Mouse (Mus musculus): ENCODE results near the gene Larp7. TPM values are rescaled to one million over a fixed set of nuclear protein-coding genes. Genes with fewer than 3 reads are reported as not detected.
A peak's percentile ranks its signal among the peaks of the same experiment; 100 is the strongest.

Larp7 gene
- 59.2 and 62.0 TPM in 2 replicates for polyA plus RNA-seq (2015; fragmentation: Nextera tagmentation; extraction: Ambion mirVana)

DNA sequence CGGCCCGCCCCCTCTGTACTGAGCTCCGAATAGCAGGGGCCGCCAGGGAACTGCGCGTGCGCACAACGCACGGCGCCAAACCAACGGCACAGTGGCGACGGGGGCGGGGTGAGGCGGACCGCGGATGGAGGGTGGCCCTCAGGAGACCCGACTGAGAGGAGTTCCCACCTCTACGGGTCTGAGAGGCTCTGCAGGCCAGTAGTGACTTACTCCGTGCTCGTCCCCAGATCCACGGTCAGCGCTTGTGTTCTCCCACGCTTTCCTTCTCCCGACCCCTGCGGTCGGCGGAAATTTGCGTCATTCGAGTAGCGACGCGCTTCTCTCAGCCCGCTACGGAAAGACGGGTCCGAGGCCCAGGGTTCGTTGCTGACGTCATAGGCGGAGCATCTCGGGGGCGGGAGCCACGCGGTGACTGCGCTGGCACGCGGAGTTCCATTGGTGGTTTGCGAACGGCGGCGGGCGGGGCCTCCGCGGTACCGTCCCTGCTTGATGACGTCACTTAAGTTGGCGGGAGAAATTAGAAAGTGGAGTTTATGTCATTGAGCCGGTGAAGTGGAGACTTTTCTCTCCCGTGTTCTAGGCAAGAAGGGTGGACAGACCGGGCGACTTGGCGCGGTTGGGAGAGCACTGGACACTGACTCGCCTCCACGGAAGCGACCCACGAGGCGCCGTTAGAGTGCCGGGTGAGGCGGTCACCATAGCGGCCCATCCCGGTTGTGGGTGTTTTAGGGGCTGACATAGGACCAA is at the start of gene Larp7, which contains the start of gene Zgrf1:
Gene Larp7, minus strand, starts transcription at position 377 of the 747 bp plus-strand sequence.
Gene Zgrf1, plus strand, starts transcription at position 517 of the 747 bp plus-strand sequence.
- no peaks in the 10 kb centered on the region for H3K27me3 ChIP-seq
- peak within 1 kb of the TSS; percentile 55 for H3K9ac ChIP-seq
- H3K27ac ChIP-seq, result peak within 1 kb of the TSS; percentile 95
- WGBS, result under 1% methylated on average over 71 of the region's 73 CpGs
- peaks cover 15% of the 10 kb centered on the region for H3K36me3 ChIP-seq
- H3K4me2 ChIP-seq, result peak within 1 kb of the TSS; percentile 59
- peak within 1 kb of the TSS; percentile 71 for H3K4me3 ChIP-seq
- peaks cover 8% of the 10 kb centered on the region; the same call in 1 of the 2 replicates for H3K4me1 ChIP-seq
- H3K9me3 ChIP-seq, result no peaks in the 10 kb centered on the region
- ATAC-seq (ENCODE audit: borderline replicate concordance, extremely low read depth, low FRiP score, low TSS enrichment), result peak; percentile 99

DNA sequence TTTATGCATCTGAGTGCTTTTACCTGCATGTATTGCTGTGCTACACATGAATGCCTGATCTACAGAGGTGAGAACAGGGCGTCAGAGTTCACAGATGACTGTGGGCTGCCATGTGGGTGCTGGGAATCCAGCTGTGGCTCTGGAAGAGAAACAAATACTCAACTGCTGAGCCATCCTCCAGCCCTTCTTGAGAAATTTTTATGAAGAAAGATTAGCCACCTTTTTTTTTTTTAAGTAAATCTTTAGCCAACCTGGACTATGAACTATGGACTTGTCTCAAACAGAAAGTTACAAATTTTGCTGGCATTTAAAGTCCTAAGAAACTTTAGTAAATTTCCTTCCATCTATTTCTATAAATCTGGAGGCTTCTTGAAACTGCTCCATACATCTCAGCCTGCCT is 44.0 kb upstream of the Larp7 start:
- Histone ChIP-seq H3K27ac (no peak overlapping the region), H3K9me3 (no peaks in the 10 kb centered on the region), H3K4me3 (no peak overlapping the region), H3K4me1 (no peaks in the 10 kb centered on the region), H3K4me2 (no peak overlapping the region), H3K36me3 (peaks cover 35% of the 10 kb centered on the region), H3K9ac (no peak overlapping the region), H3K27me3 (no peaks in the 10 kb centered on the region)
- WGBS, result 79% methylated on average over 1 of the region's 1 CpGs
- ATAC-seq (ENCODE audit: borderline replicate concordance, extremely low read depth, low FRiP score, low TSS enrichment), result no peak

DNA sequence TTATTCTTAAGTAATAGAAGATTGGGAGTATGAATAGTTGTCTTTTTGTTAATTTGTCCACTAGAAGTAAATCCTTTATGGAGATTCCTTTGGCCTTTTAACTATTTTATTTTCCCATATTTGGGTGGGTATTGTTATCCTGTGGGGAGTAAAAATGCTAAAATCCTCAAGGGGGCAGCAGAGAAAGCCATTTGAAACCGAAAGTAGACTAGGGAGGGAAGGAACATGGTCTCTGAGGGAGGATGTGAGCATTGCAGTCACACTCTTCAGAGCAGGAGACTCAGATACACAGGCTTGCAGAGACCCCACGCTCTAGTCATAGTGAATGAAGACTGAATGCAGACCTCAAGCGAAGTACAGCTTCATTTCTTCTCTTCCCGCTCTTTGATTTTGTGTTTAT is 19.4 kb upstream of the Larp7 start:
- Histone ChIP-seq H3K36me3 (peaks cover 45% of the 10 kb centered on the region), H3K27me3 (no peaks in the 10 kb centered on the region), H3K4me2 (no peak overlapping the region), H3K4me3 (no peak overlapping the region), H3K27ac (no peak overlapping the region), H3K9me3 (no peaks in the 10 kb centered on the region), H3K4me1 (no peaks in the 10 kb centered on the region), H3K9ac (no peak overlapping the region)
- WGBS, result 49% methylated on average over 4 of the region's 4 CpGs
- ATAC-seq (ENCODE audit: borderline replicate concordance, extremely low read depth, low FRiP score, low TSS enrichment), result peak; percentile 62; the same call in 1 of the 2 replicates

DNA sequence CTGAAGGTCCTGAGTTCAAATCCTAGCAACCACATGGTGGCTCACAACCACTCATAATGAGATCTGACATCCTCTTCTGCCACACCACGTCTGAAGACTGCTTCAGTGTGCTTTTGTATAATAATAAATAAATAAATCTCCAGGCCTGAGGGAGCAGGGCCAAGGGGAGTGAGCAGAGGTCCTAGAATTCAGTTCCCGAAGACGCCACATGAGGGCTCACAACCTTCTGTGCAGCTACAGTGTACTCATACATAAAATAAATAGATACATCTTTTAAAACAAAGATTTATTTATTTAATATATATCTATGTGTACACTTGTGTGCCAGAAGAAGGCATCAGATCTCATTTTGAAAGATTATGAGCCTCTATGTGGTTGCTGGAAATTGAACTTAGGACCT is 12.0 kb upstream of the Larp7 start:
- H3K9ac ChIP-seq, result no peak overlapping the region
- ATAC-seq (ENCODE audit: borderline replicate concordance, extremely low read depth, low FRiP score, low TSS enrichment), result no peak
- no peaks in the 10 kb centered on the region for H3K4me1 ChIP-seq
- H3K27ac ChIP-seq, result no peak overlapping the region
- no peaks in the 10 kb centered on the region for H3K9me3 ChIP-seq
- H3K4me3 ChIP-seq, result no peak overlapping the region
- H3K36me3 ChIP-seq, result peaks cover 52% of the 10 kb centered on the region
- no peak overlapping the region for H3K4me2 ChIP-seq
- H3K27me3 ChIP-seq, result no peaks in the 10 kb centered on the region
- whole genome bisulfite sequencing, result 67% methylated on average over 3 of the region's 3 CpGs

DNA sequence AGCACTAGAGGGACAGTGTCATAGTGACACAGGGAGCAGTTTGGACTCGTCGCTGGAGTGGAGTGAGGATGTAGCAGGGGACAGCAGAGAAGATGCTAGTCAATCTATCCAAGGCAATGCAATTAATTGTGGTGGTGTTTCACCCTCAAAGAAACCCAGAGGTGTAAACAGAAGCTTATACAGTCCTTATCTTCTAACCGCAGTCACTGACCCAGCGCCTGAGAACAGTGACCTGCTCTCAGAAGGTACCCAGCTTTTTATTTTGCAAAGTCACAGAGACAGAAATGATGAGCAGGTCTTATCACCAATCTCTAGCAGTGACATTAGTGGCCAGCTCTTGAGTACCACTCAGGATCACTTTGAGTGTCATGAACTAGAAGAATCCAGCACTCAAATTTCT is 9.8 kb upstream of the Larp7 start:
- H3K4me3 ChIP-seq, result no peak overlapping the region
- H3K4me2 ChIP-seq, result no peak overlapping the region
- no peaks in the 10 kb centered on the region for H3K4me1 ChIP-seq
- 85% methylated on average over 4 of the region's 4 CpGs for WGBS
- H3K27ac ChIP-seq, result no peak overlapping the region
- ATAC-seq (ENCODE audit: borderline replicate concordance, extremely low read depth, low FRiP score, low TSS enrichment), result no peak
- H3K27me3 ChIP-seq, result no peaks in the 10 kb centered on the region
- no peaks in the 10 kb centered on the region for H3K9me3 ChIP-seq
- peaks cover 53% of the 10 kb centered on the region for H3K36me3 ChIP-seq
- no peak overlapping the region for H3K9ac ChIP-seq

DNA sequence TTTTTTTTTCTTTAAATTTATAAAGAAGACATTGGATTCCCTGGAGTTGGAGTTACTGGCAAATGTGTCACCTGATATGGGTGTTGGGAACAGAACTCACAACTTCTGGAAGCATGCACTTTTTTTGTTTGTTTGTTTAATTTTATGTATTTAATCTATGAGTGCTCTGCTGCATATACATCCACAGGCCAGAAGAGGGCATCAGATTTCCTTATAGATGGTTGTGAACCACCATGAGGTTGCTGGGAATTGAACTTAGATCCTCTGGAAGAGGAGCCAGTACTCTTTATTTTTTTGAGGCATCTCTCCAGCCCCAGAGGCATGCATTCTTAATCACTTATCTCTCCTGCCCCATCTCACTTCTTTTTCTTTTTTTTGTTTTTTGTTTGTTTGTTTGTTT is 5.1 kb upstream of the Larp7 start:
- Histone ChIP-seq H3K4me2 (no peak overlapping the region), H3K27me3 (no peaks in the 10 kb centered on the region), H3K36me3 (peaks cover 49% of the 10 kb centered on the region), H3K9ac (no peak overlapping the region), H3K9me3 (no peaks in the 10 kb centered on the region), H3K27ac (no peak overlapping the region), H3K4me1 (peaks cover 5% of the 10 kb centered on the region; the same call in 1 of the 2 replicates), H3K4me3 (no peak overlapping the region)
- no peak for ATAC-seq (ENCODE audit: borderline replicate concordance, extremely low read depth, low FRiP score, low TSS enrichment)

DNA sequence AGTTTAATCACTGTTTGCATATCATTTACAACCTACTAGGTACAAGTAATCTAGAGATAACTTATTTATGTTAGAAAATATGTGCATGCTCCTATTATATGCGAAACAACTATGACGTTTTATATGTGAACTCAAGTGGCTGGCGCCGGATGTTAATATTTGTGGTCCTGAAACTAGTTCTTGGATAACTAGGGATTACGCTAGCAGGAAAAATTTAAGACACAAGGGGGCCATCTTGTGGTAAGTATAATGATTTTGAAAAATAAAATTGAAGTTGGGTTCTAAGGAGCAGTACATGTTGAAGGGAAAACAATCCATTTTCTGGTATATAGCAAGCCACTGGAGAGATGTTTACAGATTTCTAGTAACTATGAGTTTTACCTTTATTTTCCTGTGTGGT is 1.6 kb upstream of the Larp7 start:
- Histone ChIP-seq H3K4me1 (peaks cover 8% of the 10 kb centered on the region; the same call in 1 of the 2 replicates), H3K27ac (no peak overlapping the region), H3K9ac (no peak overlapping the region), H3K4me3 (peak overlapping the region; percentile 71), H3K9me3 (no peaks in the 10 kb centered on the region), H3K36me3 (peaks cover 23% of the 10 kb centered on the region), H3K4me2 (peak overlapping the region; percentile 59), H3K27me3 (no peaks in the 10 kb centered on the region)
- no peak for ATAC-seq (ENCODE audit: borderline replicate concordance, extremely low read depth, low FRiP score, low TSS enrichment)
- WGBS, result 25% methylated on average over 5 of the region's 5 CpGs

DNA sequence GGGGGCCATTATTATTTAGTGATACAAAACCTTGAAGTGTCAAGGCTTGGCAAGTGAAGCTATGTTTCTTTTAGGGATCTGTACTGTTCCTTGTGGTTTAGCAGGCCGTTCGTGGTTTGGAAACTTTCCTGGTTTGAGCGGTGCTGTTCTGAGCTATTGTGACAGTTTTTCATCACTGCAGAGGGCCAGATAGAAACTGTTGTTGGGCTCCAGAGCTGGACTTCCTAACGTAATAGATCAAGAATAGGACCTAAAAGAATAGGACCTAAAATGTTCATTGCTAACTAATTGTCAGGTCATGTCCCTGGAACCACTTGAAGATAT is 533 bp upstream of the Larp7 start:
- Histone ChIP-seq H3K27ac (no peak overlapping the region), H3K9ac (peak overlapping the region; percentile 55), H3K27me3 (no peaks in the 10 kb centered on the region), H3K4me1 (peaks cover 8% of the 10 kb centered on the region; the same call in 1 of the 2 replicates), H3K36me3 (peaks cover 18% of the 10 kb centered on the region), H3K9me3 (no peaks in the 10 kb centered on the region), H3K4me2 (peak overlapping the region; percentile 59), H3K4me3 (peak overlapping the region; percentile 71)
- 1% methylated on average over 4 of the region's 4 CpGs for WGBS
- no peak for ATAC-seq (ENCODE audit: borderline replicate concordance, extremely low read depth, low FRiP score, low TSS enrichment)

DNA sequence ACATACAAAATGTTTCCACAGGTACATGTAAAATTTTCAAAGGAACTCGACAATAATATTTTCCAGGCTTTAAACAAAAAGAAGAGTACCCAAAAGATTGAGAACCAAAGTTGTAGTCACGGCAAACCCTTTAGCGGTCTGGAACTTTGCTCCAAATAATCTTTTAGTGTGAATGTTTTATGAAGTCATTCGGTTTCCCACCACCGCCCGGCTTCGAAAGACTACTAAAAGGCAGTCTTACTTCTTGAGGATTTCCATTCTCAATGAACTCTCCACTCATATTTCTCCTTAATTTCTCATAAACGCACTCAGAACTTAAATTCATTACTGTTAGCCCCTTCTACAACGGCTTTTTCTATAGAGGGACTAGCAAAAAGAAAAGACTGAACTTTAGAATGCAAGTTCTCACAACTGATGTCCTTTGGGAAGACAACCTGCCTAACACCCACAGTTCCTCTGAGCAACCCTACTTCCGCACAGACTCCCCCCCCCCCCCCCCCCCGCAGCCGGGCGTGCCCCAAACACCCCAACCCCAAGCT is 646 bp downstream of the Larp7 start:
- H3K27ac ChIP-seq, result peak overlapping the region; percentile 95
- peak overlapping the region; percentile 47 for H3K9ac ChIP-seq
- peak overlapping the region; percentile 57 for H3K4me2 ChIP-seq
- no peak for ATAC-seq (ENCODE audit: borderline replicate concordance, extremely low read depth, low FRiP score, low TSS enrichment)
- H3K4me3 ChIP-seq, result peak overlapping the region; percentile 71
- peaks cover 13% of the 10 kb centered on the region for H3K36me3 ChIP-seq
- H3K9me3 ChIP-seq, result no peaks in the 10 kb centered on the region
- H3K4me1 ChIP-seq, result peaks cover 8% of the 10 kb centered on the region; the same call in 1 of the 2 replicates
- WGBS, result 4% methylated on average over 12 of the region's 13 CpGs
- H3K27me3 ChIP-seq, result no peaks in the 10 kb centered on the region

DNA sequence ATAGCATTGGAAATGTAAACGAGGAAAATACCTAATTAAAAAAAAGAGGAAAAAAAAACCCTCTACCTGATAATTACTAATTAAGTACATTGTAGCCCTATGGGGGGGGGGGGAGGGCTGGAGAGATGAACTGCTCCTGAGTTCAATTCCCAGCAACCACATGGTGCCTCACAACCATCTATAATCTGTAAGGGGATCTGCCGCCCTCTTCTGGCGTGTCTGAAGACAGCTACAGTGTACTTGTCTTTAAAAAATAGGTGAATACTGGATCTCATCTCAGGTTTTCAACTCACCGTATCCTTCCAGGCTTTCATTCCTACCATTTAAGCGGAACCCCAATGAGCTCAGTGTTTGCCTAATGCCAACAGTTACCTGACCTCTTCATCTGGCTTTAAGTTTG is 5.3 kb downstream of the Larp7 start:
- no peak for ATAC-seq (ENCODE audit: borderline replicate concordance, extremely low read depth, low FRiP score, low TSS enrichment)
- 45% methylated on average over 5 of the region's 5 CpGs for WGBS

DNA sequence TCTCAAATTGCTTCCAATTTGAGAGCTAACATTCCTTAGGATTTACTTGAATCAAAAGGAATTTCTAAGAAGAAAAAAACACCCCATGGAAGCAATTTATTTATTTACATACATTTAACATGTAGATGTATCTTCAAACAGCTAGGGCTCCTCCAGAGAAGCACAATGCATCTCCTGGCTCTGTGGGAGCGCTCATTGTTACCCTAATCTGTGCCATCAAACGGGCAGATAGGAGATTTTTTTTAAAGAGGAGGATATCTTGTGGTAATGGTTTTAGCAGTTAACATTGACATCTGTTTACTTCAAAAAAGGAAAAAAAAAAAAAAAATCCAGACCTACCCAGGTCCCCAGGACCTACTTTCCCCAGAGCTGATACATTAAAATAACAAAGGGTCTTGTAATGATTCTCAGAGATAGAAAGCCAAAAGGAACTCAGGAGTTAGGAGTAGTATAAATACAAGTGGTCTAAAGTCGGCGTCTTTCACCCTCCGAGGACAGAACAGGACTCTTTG is 8.5 kb downstream of the Larp7 start:
- no peak overlapping the region for H3K4me3 ChIP-seq
- WGBS, result 35% methylated on average over 5 of the region's 5 CpGs
- no peak for ATAC-seq (ENCODE audit: borderline replicate concordance, extremely low read depth, low FRiP score, low TSS enrichment)
- no peak overlapping the region for H3K9ac ChIP-seq
- H3K4me2 ChIP-seq, result no peak overlapping the region
- H3K36me3 ChIP-seq, result peaks cover 48% of the 10 kb centered on the region
- H3K27me3 ChIP-seq, result no peaks in the 10 kb centered on the region
- no peaks in the 10 kb centered on the region for H3K4me1 ChIP-seq
- no peaks in the 10 kb centered on the region for H3K9me3 ChIP-seq
- H3K27ac ChIP-seq, result no peak overlapping the region

More for the DNA sequence above, 5.3 kb downstream of the Larp7 start:
- H3K9ac ChIP-seq, result no peak overlapping the region
- no peak overlapping the region for H3K27ac ChIP-seq
- H3K9me3 ChIP-seq, result no peaks in the 10 kb centered on the region
- 0 out of 2 replicates have a peak, but pooled peaks cover 2% of the 10 kb centered on the region for H3K4me1 ChIP-seq
- peaks cover 30% of the 10 kb centered on the region for H3K36me3 ChIP-seq
- H3K27me3 ChIP-seq, result no peaks in the 10 kb centered on the region
- H3K4me3 ChIP-seq, result no peak overlapping the region
- no peak overlapping the region for H3K4me2 ChIP-seq

DNA sequence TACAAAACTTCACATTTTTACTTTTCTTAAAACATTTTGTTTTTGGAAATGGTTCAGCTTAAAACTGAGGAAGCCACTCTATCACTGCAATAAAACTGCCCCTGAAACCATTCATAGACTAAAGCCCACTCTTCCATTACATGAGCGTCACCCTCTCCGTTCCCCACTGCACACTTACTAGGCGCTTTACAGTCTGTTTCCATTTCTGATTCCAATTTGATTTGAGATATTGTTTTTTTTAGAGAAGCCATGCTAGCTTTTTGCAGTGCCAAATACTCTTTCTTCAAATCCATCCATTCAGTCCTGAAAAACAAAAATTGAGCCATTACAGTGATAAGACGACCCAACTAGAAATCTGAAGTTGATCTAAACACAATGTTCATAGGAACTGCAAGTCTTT is 9.2 kb downstream of the Larp7 start:
- Histone ChIP-seq H3K9me3 (no peaks in the 10 kb centered on the region), H3K9ac (no peak overlapping the region), H3K27ac (no peak overlapping the region), H3K4me2 (no peak overlapping the region), H3K36me3 (peaks cover 51% of the 10 kb centered on the region), H3K4me1 (no peaks in the 10 kb centered on the region), H3K4me3 (no peak overlapping the region), H3K27me3 (no peaks in the 10 kb centered on the region)
- no peak for ATAC-seq (ENCODE audit: borderline replicate concordance, extremely low read depth, low FRiP score, low TSS enrichment)
- WGBS, result 80% methylated on average over 4 of the region's 4 CpGs
